Mouse (Mus musculus): ENCODE data around the gene Fam104a. TPM values are rescaled to one million over a fixed set of nuclear protein-coding genes. Genes with fewer than 3 reads are reported as not detected.

Fam104a gene
- total and polyA plus RNA-seq, 2 experiments, result 4.5 to 16.4 TPM

GRCm38 (mm10) chr11:113658763-113659162 is 25.2 kb downstream of the Fam104a start:
- no peak overlapping the region for H3K27ac ChIP-seq (replicated peaks; ENCODE audit: insufficient read depth, low read depth, low read length)
- H3K4me1 ChIP-seq (ENCODE audit: control insufficient read depth, insufficient read depth, low read length), result no peaks in the 10 kb centered on the region
- H3K9ac ChIP-seq (ENCODE audit: low read depth, low read length), result no peak overlapping the region
- no peaks in the 10 kb centered on the region; the same call in 1 of the 2 replicates for H3K79me2 ChIP-seq (ENCODE audit: control insufficient read depth, insufficient read depth, low read length)
- WGBS, result 71% methylated on average over 4 of the region's 4 CpGs
- H3K27me3 ChIP-seq (ENCODE audit: control insufficient read depth, insufficient read depth, low read length), result no peaks in the 10 kb centered on the region
- no peak overlapping the region for H3K4me3 ChIP-seq (ENCODE audit: insufficient read depth, low read depth, low read length)
- H3K36me3 ChIP-seq (ENCODE audit: control insufficient read depth, insufficient read depth, low read length), result peaks cover 41% of the 10 kb centered on the region
- DNase-seq (ENCODE audit: extremely low read depth, low read depth, low spot score), result no peak
- TF ChIP-seq POLR2A (IDR thresholded peaks at IDR 0.05; ENCODE audit: extremely low read depth, insufficient read depth, low read length), result no peak
- no peak for TF ChIP-seq CTCF (IDR thresholded peaks at IDR 0.05; ENCODE audit: low read depth, low read length)

DNA sequence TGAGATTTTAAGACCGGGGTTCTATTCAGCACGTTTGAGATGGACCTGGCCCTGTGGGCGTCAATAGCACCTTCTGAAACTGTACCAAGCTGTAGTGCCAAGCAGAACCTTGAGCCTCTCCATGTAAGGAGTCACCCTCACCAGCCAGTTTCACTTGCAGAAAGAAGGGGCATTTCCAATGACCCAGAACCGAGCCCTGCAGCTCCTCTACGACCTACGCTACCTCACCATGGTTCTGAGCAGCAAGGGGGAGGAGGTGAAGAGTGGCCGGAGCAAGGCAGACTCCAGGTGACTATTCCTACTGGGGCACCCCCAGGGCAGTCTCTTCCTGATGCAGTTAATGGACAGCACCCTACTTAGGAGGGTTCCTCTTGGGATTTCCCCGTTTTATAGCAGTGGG is 25.6 kb downstream of the Fam104a start:
- H3K4me1 ChIP-seq (ENCODE audit: control insufficient read depth, insufficient read depth, low read length), result no peaks in the 10 kb centered on the region
- peaks cover 37% of the 10 kb centered on the region for H3K36me3 ChIP-seq (ENCODE audit: control insufficient read depth, insufficient read depth, low read length)
- TF ChIP-seq POLR2A (IDR thresholded peaks at IDR 0.05; ENCODE audit: extremely low read depth, insufficient read depth, low read length) (no peak), CTCF (IDR thresholded peaks at IDR 0.05; ENCODE audit: low read depth, low read length) (no peak)
- H3K27ac ChIP-seq (replicated peaks; ENCODE audit: insufficient read depth, low read depth, low read length), result no peak overlapping the region
- no peaks in the 10 kb centered on the region for H3K27me3 ChIP-seq (ENCODE audit: control insufficient read depth, insufficient read depth, low read length)
- 91% methylated on average over 8 of the region's 8 CpGs for WGBS
- H3K4me3 ChIP-seq (ENCODE audit: insufficient read depth, low read depth, low read length), result no peak overlapping the region
- no peak overlapping the region for H3K9ac ChIP-seq (ENCODE audit: low read depth, low read length)
- H3K79me2 ChIP-seq (ENCODE audit: control insufficient read depth, insufficient read depth, low read length), result no peaks in the 10 kb centered on the region; the same call in 1 of the 2 replicates
- DNase-seq (ENCODE audit: extremely low read depth, low read depth, low spot score), result no peak

DNA sequence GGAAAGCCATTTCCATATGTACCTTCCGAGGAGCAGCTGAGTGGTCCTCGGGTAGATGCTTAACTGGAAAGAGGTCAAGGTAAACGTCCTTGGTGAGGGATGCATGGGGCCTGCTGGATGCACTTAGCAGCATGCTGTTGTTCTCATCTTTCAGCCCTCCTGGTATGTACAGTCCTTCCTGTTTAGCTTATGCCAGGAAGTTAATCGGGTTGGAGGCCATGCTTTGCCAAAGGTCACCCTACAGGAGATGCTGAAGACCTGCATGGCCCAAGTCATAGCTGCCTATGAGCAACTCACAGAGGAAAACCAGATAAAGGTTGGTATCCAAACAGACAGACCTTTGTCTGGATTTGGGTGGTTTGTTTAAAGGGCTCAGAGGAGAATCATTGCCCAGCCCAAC is 26.7 kb downstream of the Fam104a start:
- no peak for DNase-seq (ENCODE audit: extremely low read depth, low read depth, low spot score)
- WGBS, result 70% methylated on average over 4 of the region's 4 CpGs

GRCm38 (mm10) chr11:113656511-113656932 is 27.4 kb downstream of the Fam104a start:
- H3K27ac ChIP-seq (replicated peaks; ENCODE audit: insufficient read depth, low read depth, low read length), result no peak overlapping the region
- peaks cover 41% of the 10 kb centered on the region for H3K36me3 ChIP-seq (ENCODE audit: control insufficient read depth, insufficient read depth, low read length)
- no peak overlapping the region for H3K4me3 ChIP-seq (ENCODE audit: insufficient read depth, low read depth, low read length)
- no peaks in the 10 kb centered on the region for H3K4me1 ChIP-seq (ENCODE audit: control insufficient read depth, insufficient read depth, low read length)
- H3K27me3 ChIP-seq (ENCODE audit: control insufficient read depth, insufficient read depth, low read length), result no peaks in the 10 kb centered on the region
- TF ChIP-seq POLR2A (IDR thresholded peaks at IDR 0.05; ENCODE audit: extremely low read depth, insufficient read depth, low read length) (no peak), CTCF (IDR thresholded peaks at IDR 0.05; ENCODE audit: low read depth, low read length) (no peak)
- 75% methylated on average over 8 of the region's 8 CpGs for WGBS
- no peak for DNase-seq (ENCODE audit: extremely low read depth, low read depth, low spot score)
- no peak overlapping the region for H3K9ac ChIP-seq (ENCODE audit: low read depth, low read length)
- no peaks in the 10 kb centered on the region for H3K79me2 ChIP-seq (ENCODE audit: control insufficient read depth, insufficient read depth, low read length)

More for the DNA sequence above, 26.7 kb downstream of the Fam104a start:
- Histone ChIP-seq H3K4me3 (ENCODE audit: insufficient read depth, low read depth, low read length) (no peak overlapping the region), H3K36me3 (ENCODE audit: control insufficient read depth, insufficient read depth, low read length) (peaks cover 39% of the 10 kb centered on the region), H3K4me1 (ENCODE audit: control insufficient read depth, insufficient read depth, low read length) (no peaks in the 10 kb centered on the region), H3K9ac (ENCODE audit: low read depth, low read length) (no peak overlapping the region), H3K27ac (replicated peaks; ENCODE audit: insufficient read depth, low read depth, low read length) (no peak overlapping the region), H3K27me3 (ENCODE audit: control insufficient read depth, insufficient read depth, low read length) (no peaks in the 10 kb centered on the region), H3K79me2 (ENCODE audit: control insufficient read depth, insufficient read depth, low read length) (no peaks in the 10 kb centered on the region)
- no peak for TF ChIP-seq CTCF (IDR thresholded peaks at IDR 0.05; ENCODE audit: low read depth, low read length)
- no peak for TF ChIP-seq POLR2A (IDR thresholded peaks at IDR 0.05; ENCODE audit: extremely low read depth, insufficient read depth, low read length)

DNA sequence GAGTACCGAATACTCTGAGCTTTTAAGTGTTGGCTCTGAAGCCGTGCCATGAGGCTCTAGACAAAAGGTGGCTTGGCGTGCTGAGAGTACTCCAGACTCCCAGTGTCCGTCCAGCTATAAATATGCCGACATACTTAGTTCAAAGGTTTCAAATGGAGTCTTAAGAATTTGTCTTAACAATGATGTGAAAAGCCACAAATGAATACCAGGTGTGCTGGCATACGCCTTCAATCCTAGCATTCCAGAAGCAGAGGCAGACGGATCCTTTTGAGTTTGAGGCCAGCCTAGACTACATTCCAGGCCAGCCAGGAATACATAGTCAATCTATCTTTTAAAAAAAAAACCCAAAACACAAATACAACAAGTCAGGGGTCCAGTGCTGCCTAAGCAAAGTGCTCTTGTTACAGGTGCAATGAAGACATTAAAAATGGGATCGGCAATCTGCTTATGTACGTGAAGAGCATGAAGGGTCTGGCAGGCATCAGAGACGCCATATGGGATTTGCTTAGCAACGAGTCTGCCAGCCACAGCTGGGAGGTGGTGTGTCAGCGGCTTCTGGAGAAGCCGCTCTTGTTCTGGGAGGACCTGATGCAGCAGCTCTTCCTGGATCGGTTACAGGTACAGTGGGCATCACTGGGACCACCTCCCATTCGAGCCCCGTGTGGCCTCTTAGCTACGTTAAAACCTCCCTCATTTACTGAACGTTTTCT is 29.2 kb downstream of the Fam104a start:
- H3K79me2 ChIP-seq (ENCODE audit: control insufficient read depth, insufficient read depth, low read length), result no peaks in the 10 kb centered on the region
- no peaks in the 10 kb centered on the region for H3K27me3 ChIP-seq (ENCODE audit: control insufficient read depth, insufficient read depth, low read length)
- whole genome bisulfite sequencing, result 94% methylated on average over 18 of the region's 18 CpGs
- no peak overlapping the region for H3K4me3 ChIP-seq (ENCODE audit: insufficient read depth, low read depth, low read length)
- DNase-seq (ENCODE audit: extremely low read depth, low read depth, low spot score), result no peak
- H3K27ac ChIP-seq (replicated peaks; ENCODE audit: insufficient read depth, low read depth, low read length), result no peak overlapping the region
- H3K36me3 ChIP-seq (ENCODE audit: control insufficient read depth, insufficient read depth, low read length), result peaks cover 32% of the 10 kb centered on the region
- no peak overlapping the region for H3K9ac ChIP-seq (ENCODE audit: low read depth, low read length)
- H3K4me1 ChIP-seq (ENCODE audit: control insufficient read depth, insufficient read depth, low read length), result peaks cover 4% of the 10 kb centered on the region; the same call in 1 of the 2 replicates
- no peak for TF ChIP-seq POLR2A (IDR thresholded peaks at IDR 0.05; ENCODE audit: extremely low read depth, insufficient read depth, low read length)
- TF ChIP-seq CTCF (IDR thresholded peaks at IDR 0.05; ENCODE audit: low read depth, low read length), result no peak

- no peaks in the 10 kb centered on the region for H3K79me2 ChIP-seq (ENCODE audit: control insufficient read depth, insufficient read depth, low read length)
- TF ChIP-seq POLR2A (IDR thresholded peaks at IDR 0.05; ENCODE audit: extremely low read depth, insufficient read depth, low read length) (no peak), CTCF (IDR thresholded peaks at IDR 0.05; ENCODE audit: low read depth, low read length) (no peak)
- WGBS, result 94% methylated on average over 15 of the region's 15 CpGs
- no peak overlapping the region for H3K27ac ChIP-seq (replicated peaks; ENCODE audit: insufficient read depth, low read depth, low read length)
- peaks cover 28% of the 10 kb centered on the region for H3K36me3 ChIP-seq (ENCODE audit: control insufficient read depth, insufficient read depth, low read length)
- no peak for DNase-seq (ENCODE audit: extremely low read depth, low read depth, low spot score)
- H3K4me3 ChIP-seq (ENCODE audit: insufficient read depth, low read depth, low read length), result no peak overlapping the region
- no peaks in the 10 kb centered on the region for H3K27me3 ChIP-seq (ENCODE audit: control insufficient read depth, insufficient read depth, low read length)
- peaks cover 4% of the 10 kb centered on the region; the same call in 1 of the 2 replicates for H3K4me1 ChIP-seq (ENCODE audit: control insufficient read depth, insufficient read depth, low read length)
- H3K9ac ChIP-seq (ENCODE audit: low read depth, low read length), result no peak overlapping the region
Measured at GRCm38 (mm10) chr11:113654105-113654504, 29.9 kb downstream of the Fam104a start.

All from liver, adult 2 months (tissue).